Mouse (Mus musculus) retina, postnatal 1 day (tissue): ENCODE results near the gene Gm5294.

ENCODE experiments used
- DNase-seq: peaks from one replicate; pipeline ENCODE4 v3.0.0-alpha.2; 2012

Gene Gm5294

DNA sequence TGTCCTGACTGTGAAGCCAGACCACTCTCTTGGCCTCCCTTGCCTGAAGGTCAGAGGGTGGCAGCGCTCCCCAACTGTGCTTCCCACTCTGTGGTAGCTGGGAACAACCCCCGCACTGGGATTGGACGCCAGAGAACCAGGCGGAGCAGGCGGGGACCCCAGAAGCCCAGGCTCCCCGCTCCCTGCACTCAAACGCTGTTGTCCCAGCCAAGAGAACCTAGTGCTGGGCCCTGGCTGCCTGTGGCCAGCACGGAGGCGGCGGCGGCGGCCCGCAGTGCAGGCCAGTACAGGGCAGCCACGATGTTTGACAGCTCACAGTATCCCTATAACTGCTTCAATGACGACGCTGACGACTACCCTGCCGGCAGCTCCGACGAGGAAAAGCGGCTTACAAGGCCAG is at the start of gene Gm5294:
Gene Gm5294, plus strand, starts transcription at position 301 of the 400 bp plus-strand sequence.
- DNase-seq = no peak

GRCm38 (mm10) chr5:138775096-138775495 is 44.8 kb upstream of the Gm5294 start:
- no peak for DNase-seq

DNA sequence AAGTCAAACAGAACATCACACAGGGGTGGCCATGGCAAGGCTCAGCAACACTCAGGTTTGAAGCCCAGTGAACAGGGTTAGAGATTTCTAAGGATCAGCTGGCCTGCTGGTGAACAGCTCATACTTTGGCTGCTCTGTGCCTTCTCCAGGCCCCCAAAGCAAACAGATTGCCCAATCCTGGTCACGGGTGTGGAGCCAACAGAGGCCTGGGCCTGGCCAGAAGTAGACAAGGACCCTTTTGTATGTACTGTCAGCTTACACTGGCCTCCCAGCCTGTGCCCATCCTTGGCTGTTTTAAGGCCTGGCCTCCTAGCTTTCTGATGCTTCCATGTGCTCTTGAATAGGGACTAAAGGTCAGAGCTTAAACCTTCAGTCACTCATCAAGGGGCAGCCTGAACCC is 43.5 kb upstream of the Gm5294 start:
- no peak for DNase-seq

GRCm38 (mm10) chr5:138778731-138779463 is 41.0 kb upstream of the Gm5294 start:
- peak; percentile 93 for DNase-seq

DNA sequence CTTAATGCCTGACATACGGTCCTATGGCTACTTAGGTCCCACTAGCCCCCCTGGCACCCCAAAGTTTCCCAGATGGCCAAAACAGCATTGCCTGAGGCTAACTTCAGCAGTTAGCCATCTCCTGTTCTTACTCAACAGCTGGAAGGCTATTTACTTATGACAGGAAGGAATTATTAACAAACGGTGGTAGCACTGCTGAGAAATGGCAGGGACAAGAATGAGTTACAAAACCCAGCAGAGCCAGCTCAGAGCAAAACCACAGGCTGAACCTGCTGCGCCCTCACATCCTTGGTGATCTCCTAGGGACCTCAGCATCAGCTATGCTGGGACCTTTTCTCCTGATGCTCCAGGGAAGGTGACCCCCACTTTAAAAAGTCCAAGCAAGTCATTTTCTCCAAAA is 40.2 kb upstream of the Gm5294 start:
- no peak for DNase-seq

- no peak for DNase-seq
Measured at GRCm38 (mm10) chr5:138782697-138783096, 37.2 kb upstream of the Gm5294 start.

DNA sequence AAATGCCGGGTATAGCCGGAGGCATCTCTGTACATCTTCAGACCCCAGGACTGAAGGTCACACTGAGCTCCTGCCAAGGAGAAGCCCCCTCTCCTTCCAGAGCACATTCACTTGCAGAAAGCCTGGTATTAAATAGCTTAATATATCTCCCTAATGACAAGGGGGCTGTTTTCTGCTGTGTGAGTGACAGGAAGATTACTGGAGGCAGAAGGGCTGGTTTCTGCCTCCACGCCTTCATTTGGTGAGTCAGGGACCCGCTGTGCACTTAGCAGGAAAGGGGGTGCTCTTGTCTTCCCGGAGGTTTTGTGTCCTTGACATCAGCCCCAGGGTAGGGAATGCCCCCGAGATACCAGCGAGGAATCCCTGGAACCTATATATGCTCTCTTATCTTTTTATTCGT is 36.7 kb upstream of the Gm5294 start:
- DNase-seq = no peak

- no peak for DNase-seq
Measured at GRCm38 (mm10) chr5:138785986-138786515, 33.8 kb upstream of the Gm5294 start.

GRCm38 (mm10) chr5:138787648-138788047 is 32.2 kb upstream of the Gm5294 start:
- DNase-seq = no peak

- DNase-seq = peak; percentile 41
Measured at GRCm38 (mm10) chr5:138788481-138789211, 31.2 kb upstream of the Gm5294 start.

DNA sequence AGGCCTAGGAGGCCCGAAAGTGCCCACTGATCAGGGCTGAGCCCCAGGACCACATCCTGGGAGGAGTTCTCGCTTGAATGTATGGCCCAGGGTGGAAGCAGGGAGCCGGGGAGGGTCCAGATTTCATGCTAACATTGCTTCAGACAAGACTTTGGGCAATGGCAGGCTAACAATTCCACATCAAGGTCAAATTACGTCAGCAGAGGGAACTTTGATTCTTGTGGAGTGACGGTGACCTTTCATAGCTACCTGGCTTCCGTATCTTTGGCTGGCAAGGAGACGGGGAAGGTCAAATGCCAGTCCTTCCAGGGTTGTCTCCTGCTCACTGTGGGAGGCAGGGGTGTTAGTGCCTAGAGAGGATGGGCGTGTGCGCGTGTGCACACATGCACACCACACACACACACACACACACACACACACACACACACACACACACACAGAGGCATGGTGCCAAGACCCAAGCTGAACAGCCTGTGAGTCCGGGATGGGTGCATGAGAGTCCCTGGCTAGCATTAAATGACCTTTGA is 28.9 kb upstream of the Gm5294 start:
- DNase-seq = no peak

DNA sequence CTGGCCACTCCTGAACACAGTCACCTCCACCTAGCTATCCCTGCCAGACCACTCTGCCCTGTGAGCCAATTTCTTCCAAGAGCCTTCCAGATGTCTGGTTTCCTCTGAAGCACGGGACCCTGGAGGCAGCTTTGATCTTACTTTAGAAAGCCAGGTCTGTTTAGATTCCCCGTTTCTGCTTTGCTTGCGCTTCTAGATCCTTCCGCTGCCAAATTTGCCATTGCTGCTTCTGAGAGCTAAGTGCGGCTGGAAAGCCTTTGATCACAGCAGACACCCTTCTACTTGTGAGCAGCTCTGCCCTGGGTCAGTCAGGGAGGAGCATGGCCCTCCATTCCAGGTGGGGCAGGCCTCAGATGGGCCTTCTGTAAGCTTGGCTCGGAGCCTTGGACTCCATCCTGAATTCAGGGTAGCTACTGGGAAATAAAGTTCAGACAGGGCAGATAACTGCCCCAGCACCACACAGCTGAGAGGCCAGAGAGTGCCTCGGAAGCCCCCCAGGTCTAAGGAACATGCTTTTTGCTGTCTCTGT is 18.2 kb upstream of the Gm5294 start:
- DNase-seq = no peak

DNA sequence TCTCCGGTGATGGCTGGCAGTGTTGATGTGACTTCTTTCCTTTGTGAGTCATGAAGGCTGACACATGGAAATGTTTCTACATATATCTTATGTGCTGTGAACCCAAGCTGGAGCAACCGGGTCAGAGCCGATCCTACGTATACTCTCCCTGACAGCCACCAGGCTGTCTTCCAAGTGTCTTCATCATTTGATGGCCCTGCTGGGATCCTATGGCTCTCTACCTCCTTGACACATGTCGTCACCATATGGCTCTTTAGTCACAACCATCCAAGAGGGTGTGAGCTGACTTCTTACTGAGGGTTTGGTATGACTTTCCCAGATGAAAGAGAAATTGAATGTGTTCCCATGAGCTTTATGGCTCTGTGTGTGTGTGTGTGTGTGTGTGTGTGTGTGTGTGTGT is 15.6 kb upstream of the Gm5294 start:
- DNase-seq = no peak

DNA sequence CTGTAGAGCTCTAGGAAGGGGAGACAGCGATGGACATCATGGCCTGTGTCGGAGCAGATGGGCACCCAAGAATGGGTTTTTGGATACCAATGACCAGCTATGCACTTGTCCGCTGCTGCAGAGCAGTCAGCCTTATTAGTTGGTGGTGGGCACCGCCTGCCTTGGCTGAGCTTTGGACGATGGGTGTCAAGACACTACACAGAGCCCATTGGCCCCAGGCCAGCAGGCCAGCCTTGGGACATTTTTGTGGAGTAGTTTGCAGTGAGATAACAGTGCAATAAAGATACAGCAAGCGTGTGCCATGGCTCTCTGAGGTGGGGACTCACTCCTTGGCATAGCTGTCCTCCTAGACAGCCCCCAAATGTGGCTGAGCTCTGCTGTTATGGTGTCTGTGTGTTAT is 10.1 kb upstream of the Gm5294 start:
- DNase-seq = no peak

GRCm38 (mm10) chr5:138820717-138821332 is 945 bp downstream of the Gm5294 start:
- DNase-seq = peak; percentile 19

DNA sequence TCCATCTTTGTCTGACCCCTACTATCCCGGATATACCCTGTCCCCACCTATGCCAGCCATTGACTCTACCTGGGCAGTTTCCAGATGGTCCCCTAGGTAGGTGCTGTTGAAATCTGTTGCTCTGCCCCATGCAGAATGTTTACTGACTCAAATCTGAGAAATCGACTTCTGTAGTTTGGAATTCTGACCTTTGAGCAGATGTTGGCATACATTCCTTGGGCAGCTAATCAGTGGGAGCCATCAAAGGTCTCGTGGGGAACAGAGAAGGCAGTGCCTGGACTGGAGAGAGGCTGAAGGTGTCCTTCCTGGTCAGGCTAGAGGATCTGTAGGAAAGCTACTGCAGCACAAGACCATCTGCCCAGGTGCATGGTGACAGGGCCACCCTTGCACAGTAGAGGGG is 5.2 kb downstream of the Gm5294 start:
- no peak for DNase-seq

GRCm38 (mm10) chr5:138833406-138833805 is 13.5 kb downstream of the Gm5294 start:
- DNase-seq = no peak

GRCm38 (mm10) chr5:138834910-138835309 is 15.0 kb downstream of the Gm5294 start:
- no peak for DNase-seq

GRCm38 (mm10) chr5:138840981-138841380 is 21.1 kb downstream of the Gm5294 start:
- DNase-seq = no peak

DNA sequence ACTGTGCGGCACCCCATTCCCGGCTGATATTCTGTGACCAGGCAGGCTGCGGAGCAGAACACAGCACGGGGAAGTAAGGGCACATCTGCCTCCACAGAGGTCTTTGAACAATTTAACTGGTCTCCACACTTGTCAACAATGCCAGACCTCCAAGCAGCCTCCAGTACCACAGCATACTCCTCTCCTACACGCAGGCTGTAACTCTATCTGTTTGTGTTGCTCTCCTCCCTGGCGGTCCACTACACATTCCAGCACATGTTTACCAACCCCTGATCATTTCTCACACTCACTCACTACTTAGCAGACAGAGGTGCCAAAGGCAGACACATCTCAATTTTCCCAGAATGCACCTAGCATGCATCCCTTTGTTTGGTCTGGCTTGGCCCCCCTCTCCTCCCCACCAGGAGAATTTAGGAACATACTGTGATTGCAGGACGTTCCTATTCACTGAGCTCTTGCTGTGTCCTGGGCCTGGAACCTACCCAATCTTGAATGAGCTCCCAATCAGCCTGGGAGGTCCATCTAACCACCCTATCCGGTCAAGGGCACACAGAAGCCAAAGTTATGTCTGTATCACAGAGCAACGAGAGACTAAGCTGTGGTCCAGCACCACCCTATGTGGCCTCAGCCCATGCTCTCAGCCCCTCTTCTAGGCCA is 23.4 kb downstream of the Gm5294 start:
- no peak for DNase-seq

DNA sequence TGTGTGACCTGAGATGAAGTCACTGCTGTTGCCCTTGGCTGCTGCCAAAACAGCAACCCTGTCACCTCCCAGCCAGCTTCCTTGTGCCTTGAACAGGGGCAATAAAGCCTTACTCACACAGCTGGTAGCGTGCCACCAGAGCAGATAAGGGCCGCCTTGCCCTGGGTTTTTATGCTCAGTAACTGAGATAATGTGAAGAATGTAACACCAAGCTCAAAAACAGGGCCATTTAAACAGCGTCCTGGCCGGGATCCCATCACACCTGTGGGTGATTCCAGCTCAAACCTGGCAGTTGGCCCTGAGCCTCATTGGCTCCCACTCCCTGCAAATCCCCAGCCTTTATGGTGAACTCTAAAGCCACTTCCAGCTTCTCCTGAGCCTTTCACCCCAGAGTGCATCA is 26.6 kb downstream of the Gm5294 start:
- DNase-seq = no peak

GRCm38 (mm10) chr5:138848102-138848501 is 28.2 kb downstream of the Gm5294 start:
- peak; percentile 90 for DNase-seq
